Mouse (Mus musculus) natural killer cell, adult 2 months (primary cell): ENCODE data around the gene Prpf38b.

ENCODE experiments used
- DNase-seq, 2 experiments: peaks; one replicate each; pipeline ENCODE4 v3.0.0; 2022; ENCODE audit warnings: low spot score in 2 of 2

The Prpf38b gene

DNA sequence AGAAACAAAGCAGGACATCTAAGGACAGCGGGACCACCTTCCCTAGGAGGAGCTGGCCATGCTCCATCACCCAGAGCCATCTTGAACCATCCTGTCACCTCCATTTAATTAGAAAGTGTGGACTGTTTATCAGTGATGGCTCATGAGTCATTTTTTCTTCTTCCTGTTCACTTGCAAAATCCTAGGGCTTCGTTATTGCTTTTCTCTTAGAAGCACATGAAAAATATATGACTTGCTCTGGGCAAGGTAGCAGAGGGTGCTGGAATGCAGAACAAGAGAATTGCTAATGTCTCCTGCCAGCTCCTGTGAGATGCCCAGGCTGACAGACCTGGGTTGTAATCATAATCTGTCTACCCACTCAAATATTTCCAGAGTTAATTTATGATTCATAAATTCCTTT, 50.7 kb downstream of the Prpf38b start:
- DNase-seq = no peak

DNA sequence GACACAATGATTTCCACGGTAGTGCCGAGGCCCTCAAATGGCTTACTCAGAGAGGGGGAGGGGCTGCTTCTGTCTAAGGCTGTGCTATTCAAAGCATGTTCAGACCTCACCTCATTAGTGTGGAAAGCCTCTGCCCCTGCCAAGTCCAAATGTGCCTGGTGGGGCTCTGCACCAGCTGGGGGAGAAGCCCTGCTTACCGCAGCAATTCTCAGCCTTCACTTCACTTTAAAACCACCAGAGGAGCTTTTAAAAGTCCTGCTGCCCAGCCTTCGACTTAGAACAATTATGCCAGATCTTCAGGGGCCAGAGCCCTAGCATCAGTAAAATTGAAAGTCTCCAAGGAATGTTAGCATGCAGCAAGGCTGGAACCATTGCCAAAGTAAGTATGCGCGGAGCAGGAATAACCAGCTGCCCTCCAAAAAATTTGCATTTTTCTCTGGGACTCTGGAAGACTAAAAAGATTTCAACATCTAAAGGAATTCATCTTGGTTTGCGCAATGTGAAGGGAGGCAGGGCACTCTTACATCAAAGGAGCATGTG, 53.2 kb downstream of the Prpf38b start:
- DNase-seq = no peak

DNA sequence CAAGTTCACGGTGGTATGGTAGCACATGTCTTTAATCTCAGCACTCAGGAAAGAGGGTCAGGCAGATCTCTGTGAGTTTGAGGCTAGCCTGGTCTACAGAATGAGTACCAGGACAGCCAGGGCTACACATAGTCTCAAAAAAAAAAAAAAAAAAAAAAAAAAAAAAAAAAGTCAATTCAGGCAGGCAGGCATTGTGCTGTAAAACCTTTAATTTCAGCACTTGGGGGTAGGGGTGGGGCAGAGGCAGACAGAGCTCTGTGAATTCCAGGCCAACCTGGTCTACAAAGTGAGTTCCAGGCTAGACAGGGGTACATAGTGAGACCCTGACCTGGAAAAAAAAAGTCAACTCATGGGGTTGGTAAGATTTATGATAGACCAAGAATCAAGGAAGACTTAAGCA, 53.8 kb downstream of the Prpf38b start:
- DNase-seq = no peak

DNA sequence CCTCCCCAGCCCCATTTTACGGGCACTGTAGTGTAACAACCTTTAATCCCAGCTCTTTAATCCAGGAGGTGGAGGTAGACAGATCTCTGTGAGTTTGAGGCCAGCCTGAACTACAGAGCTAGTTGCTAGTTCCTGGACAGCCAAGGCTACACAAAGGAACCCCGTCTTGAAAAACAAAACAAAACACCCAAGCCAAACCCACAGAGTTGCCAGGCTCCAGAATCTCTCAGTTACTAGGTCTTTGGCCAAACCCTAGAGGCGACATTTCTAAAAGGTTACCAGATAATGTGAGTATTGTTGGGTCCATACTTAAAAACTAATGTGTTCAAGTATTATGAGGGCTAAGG, 54.4 kb downstream of the Prpf38b start:
- no peak for DNase-seq

DNA sequence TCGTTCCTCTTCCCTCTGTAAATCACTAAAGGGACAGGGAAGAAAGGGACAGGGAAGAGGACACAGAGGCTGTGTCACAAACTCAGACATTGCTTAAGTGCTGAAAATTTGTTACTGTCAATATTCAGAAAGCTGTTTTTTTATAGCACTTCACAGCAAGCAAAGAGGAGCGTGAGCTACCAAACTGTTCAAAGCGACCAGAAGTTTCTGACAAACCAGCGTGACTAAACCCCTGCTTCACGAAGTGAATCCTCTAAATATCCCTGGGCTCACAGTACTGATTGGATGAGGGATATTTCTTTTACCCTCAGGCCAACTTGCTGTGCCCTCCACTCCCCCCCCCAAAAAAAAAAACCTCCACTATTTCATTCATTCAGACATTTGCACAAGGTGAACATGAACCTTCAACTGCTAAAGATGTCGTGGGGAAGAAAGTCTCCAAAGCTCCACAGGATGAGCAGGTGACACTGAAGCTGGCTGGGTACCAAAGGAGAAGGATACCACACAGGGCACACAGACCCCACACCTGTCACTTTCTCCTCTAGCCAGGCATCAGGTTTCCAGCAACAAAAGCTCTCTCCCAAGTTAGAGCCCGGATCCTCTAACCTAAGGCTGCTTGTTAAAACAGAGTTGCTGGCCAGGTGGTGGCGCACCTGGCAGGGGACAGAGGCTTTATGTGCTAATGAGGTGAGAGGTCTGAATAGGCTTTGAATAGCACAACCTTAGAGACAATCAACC, 55.0 kb downstream of the Prpf38b start:
- DNase-seq = peak in 1 of 2 experiments; percentile 37

DNA sequence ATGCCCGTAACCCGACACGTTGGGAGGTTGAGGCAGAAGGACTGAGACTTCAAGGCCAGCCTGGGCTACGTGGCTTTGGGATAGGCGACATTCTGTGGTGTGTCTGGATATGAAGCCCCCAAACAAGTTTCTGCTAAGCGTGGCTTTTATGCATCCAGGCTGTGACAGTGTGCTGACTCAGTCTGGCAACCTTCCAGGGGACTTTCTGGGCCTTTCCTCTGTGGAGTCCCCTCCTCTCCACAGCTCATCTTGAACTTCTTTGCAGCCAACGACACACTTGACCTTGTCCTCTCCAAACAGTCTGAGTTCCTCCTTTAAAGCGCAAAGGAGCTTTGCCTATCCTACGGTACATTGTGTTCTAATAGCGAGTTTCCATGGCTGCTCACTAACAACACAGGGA, 55.7 kb downstream of the Prpf38b start:
- no peak for DNase-seq

DNA sequence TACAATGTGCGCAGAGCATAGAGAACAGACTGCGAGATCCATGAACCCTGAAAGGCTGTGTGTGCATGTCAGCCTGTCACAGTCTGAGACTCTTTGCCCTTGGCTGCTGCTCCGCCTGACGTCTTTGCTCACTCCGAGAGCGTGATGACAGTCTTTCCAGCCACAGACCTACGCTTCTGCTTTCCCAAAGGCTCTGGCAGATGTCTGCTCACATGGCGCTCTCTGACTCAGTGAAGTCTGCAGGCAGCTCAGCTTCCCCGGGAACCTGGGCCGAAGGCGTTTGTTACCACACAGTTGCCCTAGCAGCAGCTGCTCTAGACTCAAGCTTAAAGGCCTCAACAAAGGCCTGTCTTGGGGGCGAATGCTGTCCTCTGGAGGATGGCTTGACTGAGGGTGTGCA, 56.2 kb downstream of the Prpf38b start:
- no peak for DNase-seq

DNA sequence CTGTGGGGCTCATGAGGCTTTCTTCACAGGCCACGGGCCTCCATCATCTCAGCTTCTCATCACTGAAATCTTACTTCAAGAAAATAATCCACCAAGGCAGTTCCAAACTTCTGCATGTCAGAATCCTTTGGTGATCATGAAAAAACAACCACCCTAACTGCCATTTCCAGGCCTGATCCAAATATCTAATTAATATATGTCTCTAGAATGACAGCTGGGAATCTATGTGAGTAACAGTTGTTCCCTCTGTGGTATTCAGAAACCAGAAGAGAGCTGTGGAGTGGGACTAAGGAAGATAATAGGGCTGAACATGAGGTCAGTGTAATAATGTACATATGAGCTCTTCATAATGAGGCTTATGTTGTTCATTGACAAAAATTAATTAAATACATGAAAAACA, 58.3 kb downstream of the Prpf38b start:
- DNase-seq = no peak
